Mouse (Mus musculus): Measurements from ENCODE around the gene Ndufb7.

GRCm38 (mm10) chr8:83577384-83577791 lies 10.9 kb downstream of the Ndufb7 start:
- TF ChIP-seq CTCF (IDR thresholded peaks at IDR 0.05; ENCODE audit: low read depth, low read length) (no peak), POLR2A (IDR thresholded peaks at IDR 0.05; ENCODE audit: borderline replicate concordance, low read depth, low read length) (no peak)

Data from bone marrow macrophage, adult 2 months (primary cell).